Mouse (Mus musculus) megakaryocyte-erythroid progenitor cell, adult 5-6 weeks (primary cell): ENCODE measurements around the gene Cdk2. TPM values are rescaled to one million over a fixed set of nuclear protein-coding genes. Genes with fewer than 3 reads are reported as not detected.
A peak's percentile ranks its signal among the peaks of the same experiment; 100 is the strongest.

Source experiments
- ATAC-seq: replicated peaks from 2 replicates; pipeline ENCODE4 v1.8.0; 2016; ENCODE audit warnings: mild to moderate bottlenecking, inconsistent platforms; ENCODE audit not compliant: severe bottlenecking, poor library complexity, low FRiP score, low TSS enrichment
- total RNA-seq, 2 experiments: library from RNA; stranded (forward) in 1 of 2; stranded (reverse) in 1 of 2; fragments of 200-1000, 215-1000 nt in 1 of 2; fragments of >200 nt in 1 of 2; fragmentation: Nextera tagmentation in 1 of 2; gene quantifications; 2 replicates each; pipeline ENCODE4 v1.2.3; 2014 to 2017

Cdk2 gene
- 68.6 and 94.9 TPM in 2 replicates for total RNA-seq (2014; fragmentation: Nextera tagmentation)
- total RNA-seq (2017): 46.7 and 66.1 TPM in 2 replicates

- ATAC-seq: peak; percentile 86
Observed at GRCm38 (mm10) chr10:128704491-128705316, at the start of gene Cdk2. TSS of gene Cdk2 (minus strand) at chr10:128705031.

GRCm38 (mm10) chr10:128748252-128748864 lies 43.5 kb upstream of the Cdk2 start:
- peak; percentile 82 for ATAC-seq

- ATAC-seq: peak; percentile 85
Observed at GRCm38 (mm10) chr10:128747646-128748251, 42.9 kb upstream of the Cdk2 start, which contains the start of gene Pym1. TSS of gene Pym1 (plus strand) at chr10:128747889.

GRCm38 (mm10) chr10:128746972-128747645 lies 42.3 kb upstream of the Cdk2 start:
- ATAC-seq: no peak

GRCm38 (mm10) chr10:128745946-128746613 lies 41.2 kb upstream of the Cdk2 start:
- no peak for ATAC-seq

- no peak for ATAC-seq
Observed at GRCm38 (mm10) chr10:128744680-128745601, 40.1 kb upstream of the Cdk2 start, which contains the start of gene Dgka. TSS of gene Dgka (minus strand) at chr10:128744855.

GRCm38 (mm10) chr10:128744211-128744610 lies 39.4 kb upstream of the Cdk2 start:
- no peak for ATAC-seq

- no peak for ATAC-seq
Observed at GRCm38 (mm10) chr10:128743791-128744191, 39.0 kb upstream of the Cdk2 start.

- ATAC-seq: no peak
Observed at GRCm38 (mm10) chr10:128743235-128743634, 38.4 kb upstream of the Cdk2 start.

GRCm38 (mm10) chr10:128742616-128743015 lies 37.8 kb upstream of the Cdk2 start:
- no peak for ATAC-seq

- ATAC-seq: 0 out of 2 replicates have a peak, but pooled peaks have one; percentile 48
Observed at GRCm38 (mm10) chr10:128740296-128740695, 35.5 kb upstream of the Cdk2 start.

GRCm38 (mm10) chr10:128737435-128737834 lies 32.6 kb upstream of the Cdk2 start:
- 0 out of 2 replicates have a peak, but pooled peaks have one; percentile 28 for ATAC-seq

- no peak for ATAC-seq
Observed at GRCm38 (mm10) chr10:128731992-128732391, 27.2 kb upstream of the Cdk2 start.

- peak; percentile 79 for ATAC-seq
Observed at GRCm38 (mm10) chr10:128731002-128731433, 26.2 kb upstream of the Cdk2 start.

GRCm38 (mm10) chr10:128728059-128728458 lies 23.2 kb upstream of the Cdk2 start:
- ATAC-seq: no peak

GRCm38 (mm10) chr10:128725466-128725865 lies 20.6 kb upstream of the Cdk2 start:
- peak; percentile 79 for ATAC-seq

- ATAC-seq: peak; percentile 73
Observed at GRCm38 (mm10) chr10:128715559-128716537, 11.0 kb upstream of the Cdk2 start.
